Mouse (Mus musculus) frontal cortex, adult (tissue): Measurements from ENCODE around the gene 4930404H24Rik.

Source experiments
- ATAC-seq: cut with Nextera tagmentation; 2 replicates; pipeline ENCODE4 v1.9.2; 2017; ENCODE audit warnings: mild to moderate bottlenecking, moderate library complexity, mixed read lengths; ENCODE audit not compliant: low TSS enrichment

4930404H24Rik gene

GRCm38 (mm10) chr2:153529931-153530766, 37.6 kb downstream of the 4930404H24Rik start, which contains the start of gene Nol4l:
Nol4l (minus strand) TSS chr2:153529971.
- ATAC-seq = no peak; the same call in 1 of the 2 replicates

- no peak for ATAC-seq
These were observed 38.4 kb downstream of the 4930404H24Rik start for GRCm38 (mm10) chr2:153530948-153531347.

- ATAC-seq = no peak
These were observed 41.4 kb downstream of the 4930404H24Rik start for GRCm38 (mm10) chr2:153533981-153534380.

DNA sequence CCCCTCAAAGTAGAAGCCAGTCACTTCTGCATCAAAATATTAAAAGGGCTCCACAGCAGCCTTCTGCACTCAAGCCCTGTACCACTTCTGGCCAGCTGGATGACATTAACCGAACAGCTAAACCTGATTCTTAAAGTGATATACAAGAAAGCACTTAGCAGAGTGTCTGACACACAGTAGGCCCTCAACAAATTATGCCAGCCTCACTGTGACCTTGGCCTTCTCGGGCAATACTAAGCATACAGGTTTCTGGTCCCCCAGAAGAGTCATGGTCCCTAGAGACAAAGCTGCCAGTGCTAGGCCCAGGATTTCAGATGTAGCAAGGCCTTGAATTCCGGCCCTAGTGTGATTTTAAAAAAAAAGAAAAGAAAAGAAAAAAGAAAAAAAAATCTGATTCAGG, 46.3 kb downstream of the 4930404H24Rik start:
- no peak for ATAC-seq

GRCm38 (mm10) chr2:153542936-153543668, 50.5 kb downstream of the 4930404H24Rik start:
- no peak for ATAC-seq
